Mouse (Mus musculus) neural tube, embryonic 15.5 days (tissue): ENCODE measurements around the gene Kirrel3. TPM values are rescaled to one million over a fixed set of nuclear protein-coding genes. Genes with fewer than 3 reads are reported as not detected.

Source experiments
- ATAC-seq: fragments of 200-750 bp; cut with Nextera tagmentation; 2 replicates; pipeline ENCODE4 v1.8.0; 2017; ENCODE audit warnings: mild to moderate bottlenecking, moderate TSS enrichment, moderate library complexity; ENCODE audit not compliant: low FRiP score
- H3K27ac ChIP-seq: fragments of 300-500 bp; sonication (generic); replicated peaks from 2 replicates; pipeline ENCODE4 v1.5.1; 2015; ENCODE audit warnings: mild to moderate bottlenecking, inconsistent platforms
- H3K27me3 ChIP-seq: fragments of 300-500 bp; sonication (generic); replicated peaks from 2 replicates; pipeline ENCODE4 v1.6.1; 2015; ENCODE audit warnings: inconsistent platforms
- H3K36me3 ChIP-seq: fragments of 300-500 bp; sonication (generic); 2 replicates; pipeline ENCODE4 v1.6.1; 2015; ENCODE audit warnings: inconsistent platforms
- H3K4me1 ChIP-seq: fragments of 300-500 bp; sonication (generic); 2 replicates; pipeline ENCODE4 v1.6.1; 2015; ENCODE audit warnings: inconsistent platforms
- H3K4me2 ChIP-seq: fragments of 300-500 bp; sonication (generic); 2 replicates; pipeline ENCODE4 v1.6.1; 2015; ENCODE audit warnings: inconsistent platforms, mild to moderate bottlenecking, moderate library complexity
- H3K4me3 ChIP-seq: fragments of 300-500 bp; sonication (generic); replicated peaks from 2 replicates; pipeline ENCODE4 v1.5.1; 2015; ENCODE audit warnings: mild to moderate bottlenecking, inconsistent platforms
- H3K9ac ChIP-seq: fragments of 300-500 bp; sonication (generic); replicated peaks from 2 replicates; pipeline ENCODE4 v1.6.1; 2015; ENCODE audit warnings: mild to moderate bottlenecking, inconsistent platforms
- H3K9me3 ChIP-seq: fragments of 300-500 bp; sonication (generic); replicated peaks from 2 replicates; pipeline ENCODE4 v1.6.1; 2016; ENCODE audit warnings: inconsistent platforms
- WGBS: fragments of 180-500 bp; shearing (Covaris S2); methylation state at CpG from one replicate; pipeline ENCODE4 v1.1.7; 2015; ENCODE audit warnings: mixed read lengths; 5-methylcytosine and 5-hydroxymethylcytosine counted together
- polyA plus RNA-seq: library from polyadenylated mRNA; unstranded; fragments of >200 nt; fragmentation: Nextera tagmentation; extraction: Ambion mirVana; gene quantifications from 2 replicates; pipeline ENCODE4 v1.2.1, GENCODE M21; 2015

Kirrel3 gene
- polyA plus RNA-seq, 1 experiment from 2014 or later: 43.7 TPM

DNA sequence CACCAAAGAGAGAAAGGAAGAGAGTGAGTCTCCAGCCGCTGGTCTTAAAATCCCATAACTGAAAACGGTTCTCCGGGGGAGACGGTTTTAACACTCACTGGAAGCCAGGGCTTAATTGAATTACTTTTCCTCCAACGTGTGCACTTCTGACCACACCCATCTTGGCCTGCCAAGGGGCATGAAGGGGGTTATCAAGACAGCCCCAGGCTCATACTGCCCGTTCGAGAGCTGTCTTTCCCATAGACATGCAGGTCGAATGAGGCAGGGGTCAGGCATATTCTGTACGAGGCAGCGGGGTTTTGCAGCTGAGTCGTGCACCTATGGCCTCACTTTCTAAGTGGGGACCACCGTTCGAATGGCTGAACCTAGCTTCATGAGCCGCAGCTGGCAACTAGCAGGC is 475.5 kb downstream of the Kirrel3 start:
- Histone ChIP-seq H3K36me3 (no peaks in the 10 kb centered on the region), H3K4me1 (peaks cover 43% of the 10 kb centered on the region), H3K27me3 (0 out of 2 replicates have a peak, but pooled peaks cover 3% of the 10 kb centered on the region), H3K4me3 (no peak overlapping the region), H3K9ac (no peak overlapping the region), H3K9me3 (no peaks in the 10 kb centered on the region), H3K4me2 (no peak overlapping the region), H3K27ac (peak overlapping the region; percentile 15; the same call in 1 of the 2 replicates)
- WGBS: 65% methylated on average over 14 of the region's 14 CpGs
- ATAC-seq: no peak

GRCm38 (mm10) chr9:34962251-34962650 is 476.6 kb downstream of the Kirrel3 start:
- no peak for ATAC-seq
- Histone ChIP-seq H3K9me3 (no peaks in the 10 kb centered on the region), H3K27ac (no peak overlapping the region), H3K27me3 (0 out of 2 replicates have a peak, but pooled peaks cover 3% of the 10 kb centered on the region), H3K4me1 (peaks cover 43% of the 10 kb centered on the region), H3K36me3 (no peaks in the 10 kb centered on the region), H3K4me3 (no peak overlapping the region), H3K9ac (no peak overlapping the region), H3K4me2 (no peak overlapping the region)
- WGBS: 94% methylated on average over 4 of the region's 4 CpGs

DNA sequence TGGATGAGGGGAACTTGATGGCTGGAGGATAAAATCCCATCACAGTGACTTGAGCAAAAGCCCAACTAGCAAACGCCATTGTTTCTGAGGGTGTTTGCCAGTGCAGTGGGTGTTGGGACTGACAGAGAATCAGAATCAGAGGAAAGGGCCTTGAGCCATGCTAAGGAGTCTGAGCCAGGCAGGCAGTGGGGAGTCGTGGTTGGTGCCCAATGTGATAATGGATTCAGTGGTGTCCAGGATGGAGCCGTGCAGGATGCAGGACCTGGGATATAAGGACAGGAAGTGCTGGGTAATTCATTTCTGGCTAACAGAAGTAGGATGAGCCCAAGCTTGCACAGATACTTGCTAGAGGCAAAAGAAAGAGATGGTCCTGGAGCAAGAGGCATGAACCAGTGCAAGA is 477.9 kb downstream of the Kirrel3 start:
- no peaks in the 10 kb centered on the region for H3K9me3 ChIP-seq
- no peak for ATAC-seq
- H3K4me3 ChIP-seq: no peak overlapping the region
- H3K27me3 ChIP-seq: 0 out of 2 replicates have a peak, but pooled peaks cover 3% of the 10 kb centered on the region
- peaks cover 48% of the 10 kb centered on the region for H3K4me1 ChIP-seq
- H3K9ac ChIP-seq: no peak overlapping the region
- no peak overlapping the region for H3K4me2 ChIP-seq
- H3K36me3 ChIP-seq: no peaks in the 10 kb centered on the region
- H3K27ac ChIP-seq: no peak overlapping the region; the same call in 1 of the 2 replicates
- 82% methylated on average over 3 of the region's 3 CpGs for WGBS

DNA sequence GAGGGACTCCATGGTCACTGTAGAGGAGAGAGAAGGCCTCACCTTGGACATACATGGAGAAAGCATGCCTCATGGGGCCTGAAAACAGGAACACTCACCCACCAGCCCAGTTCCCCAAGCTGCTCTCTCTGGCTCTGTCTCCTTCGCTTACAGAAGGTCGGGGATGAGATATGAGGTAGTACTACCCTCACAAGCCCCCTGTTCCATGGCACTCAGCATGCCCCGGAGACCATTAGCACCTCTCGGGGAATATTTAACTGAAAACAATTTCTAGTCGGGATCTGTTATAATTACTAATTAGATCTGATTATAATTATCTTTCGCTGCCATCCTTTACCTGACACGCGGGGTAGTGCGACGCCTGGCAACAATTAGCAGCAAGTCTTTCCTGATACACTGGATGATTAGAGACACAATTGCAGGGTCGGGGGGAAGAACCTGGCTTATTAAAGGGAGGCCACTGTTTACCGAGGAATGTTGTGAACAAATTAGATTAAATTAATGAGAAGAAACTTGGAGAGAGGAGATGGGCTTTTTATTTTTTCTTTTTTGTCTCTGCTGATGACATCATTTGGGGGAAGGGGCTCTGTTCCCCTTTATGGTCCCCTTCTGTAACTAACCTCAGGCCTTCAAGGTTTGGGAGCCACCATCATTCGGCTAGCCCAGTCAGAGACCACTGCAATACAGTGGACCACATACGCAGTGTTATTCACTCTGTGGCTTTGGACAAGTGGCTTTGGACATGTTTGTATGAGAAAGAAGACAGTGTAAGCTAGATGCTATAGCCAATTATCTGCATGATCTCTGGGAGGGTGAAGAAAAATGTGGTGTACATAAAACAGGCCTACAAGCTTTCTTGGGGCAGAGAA is 478.7 kb downstream of the Kirrel3 start:
- Histone ChIP-seq H3K9ac (no peak overlapping the region), H3K36me3 (no peaks in the 10 kb centered on the region), H3K4me2 (no peak overlapping the region), H3K4me1 (peaks cover 48% of the 10 kb centered on the region), H3K27ac (peak overlapping the region; percentile 4; the same call in 1 of the 2 replicates), H3K27me3 (0 out of 2 replicates have a peak, but pooled peaks cover 3% of the 10 kb centered on the region), H3K9me3 (no peaks in the 10 kb centered on the region), H3K4me3 (no peak overlapping the region)
- peak; percentile 29; the same call in 1 of the 2 replicates for ATAC-seq
- WGBS: 43% methylated on average over 14 of the region's 14 CpGs

DNA sequence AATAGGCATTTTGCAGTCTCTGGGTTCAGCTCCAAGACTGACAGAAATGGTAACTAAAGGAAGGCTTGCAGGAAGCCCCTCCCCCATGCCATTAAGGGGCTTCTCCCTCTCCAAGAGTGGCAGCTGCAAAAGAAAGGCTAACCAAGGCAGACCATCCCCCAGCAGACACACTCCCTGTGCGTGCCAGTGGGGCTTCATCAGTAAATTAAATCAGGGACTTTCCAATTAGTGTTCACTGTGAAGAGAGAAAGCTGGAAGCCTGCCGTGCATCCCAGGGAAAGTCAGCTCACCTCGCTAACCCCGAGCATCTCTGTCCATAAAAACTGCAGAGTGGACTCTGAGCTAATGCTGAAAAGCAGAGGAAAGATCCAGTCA is 479.3 kb downstream of the Kirrel3 start:
- no peak overlapping the region for H3K4me3 ChIP-seq
- 0 out of 2 replicates have a peak, but pooled peaks cover 3% of the 10 kb centered on the region for H3K27me3 ChIP-seq
- ATAC-seq: peak; percentile 42
- H3K4me2 ChIP-seq: no peak overlapping the region
- H3K9me3 ChIP-seq: no peaks in the 10 kb centered on the region
- 3% methylated on average over 4 of the region's 4 CpGs for WGBS
- no peaks in the 10 kb centered on the region for H3K36me3 ChIP-seq
- peaks cover 47% of the 10 kb centered on the region for H3K4me1 ChIP-seq
- no peak overlapping the region for H3K9ac ChIP-seq
- H3K27ac ChIP-seq: peak overlapping the region; percentile 4; the same call in 1 of the 2 replicates

- 30% methylated on average over 6 of the region's 6 CpGs for WGBS
- H3K4me2 ChIP-seq: no peak overlapping the region
- no peak overlapping the region for H3K9ac ChIP-seq
- H3K4me1 ChIP-seq: peaks cover 32% of the 10 kb centered on the region
- H3K27me3 ChIP-seq: no peaks in the 10 kb centered on the region
- H3K4me3 ChIP-seq: no peak overlapping the region
- H3K36me3 ChIP-seq: no peaks in the 10 kb centered on the region
- H3K9me3 ChIP-seq: no peaks in the 10 kb centered on the region
- no peak overlapping the region for H3K27ac ChIP-seq
- ATAC-seq: no peak
Observed at GRCm38 (mm10) chr9:34967772-34968171, 482.1 kb downstream of the Kirrel3 start.

DNA sequence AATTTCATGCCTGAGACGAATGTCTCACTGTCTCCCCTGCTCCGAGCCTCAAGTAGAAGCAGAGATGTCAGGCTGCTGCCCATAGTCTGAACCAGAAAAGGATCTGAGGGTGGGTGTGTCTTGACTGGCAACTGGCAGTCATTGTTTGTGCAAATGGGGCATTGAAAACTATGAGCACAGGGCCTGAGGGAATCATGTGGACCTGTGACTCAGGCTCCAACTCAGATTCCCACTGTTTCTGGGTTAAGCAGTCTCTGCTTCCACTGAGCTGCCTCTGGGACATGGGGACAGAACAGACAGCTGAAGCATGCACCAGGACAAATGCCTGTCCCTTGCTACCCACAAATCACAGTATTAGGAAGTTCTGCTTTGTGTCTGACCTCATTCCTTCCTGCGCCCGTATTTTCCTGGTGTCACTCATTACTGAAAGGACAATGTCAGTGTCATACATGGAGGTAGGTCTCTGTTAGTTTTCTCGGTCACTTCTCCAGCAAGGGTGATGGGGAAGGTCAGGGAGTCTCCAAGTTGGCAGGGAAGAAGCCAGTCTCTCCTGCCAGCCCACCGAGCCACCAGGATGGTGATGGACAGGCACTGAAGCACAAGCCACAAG is 484.3 kb downstream of the Kirrel3 start:
- Histone ChIP-seq H3K4me3 (no peak overlapping the region), H3K27me3 (no peaks in the 10 kb centered on the region), H3K4me2 (no peak overlapping the region), H3K4me1 (peaks cover 15% of the 10 kb centered on the region), H3K36me3 (no peaks in the 10 kb centered on the region), H3K9ac (no peak overlapping the region), H3K9me3 (no peaks in the 10 kb centered on the region), H3K27ac (no peak overlapping the region)
- WGBS: 64% methylated on average over 6 of the region's 6 CpGs
- ATAC-seq: no peak

DNA sequence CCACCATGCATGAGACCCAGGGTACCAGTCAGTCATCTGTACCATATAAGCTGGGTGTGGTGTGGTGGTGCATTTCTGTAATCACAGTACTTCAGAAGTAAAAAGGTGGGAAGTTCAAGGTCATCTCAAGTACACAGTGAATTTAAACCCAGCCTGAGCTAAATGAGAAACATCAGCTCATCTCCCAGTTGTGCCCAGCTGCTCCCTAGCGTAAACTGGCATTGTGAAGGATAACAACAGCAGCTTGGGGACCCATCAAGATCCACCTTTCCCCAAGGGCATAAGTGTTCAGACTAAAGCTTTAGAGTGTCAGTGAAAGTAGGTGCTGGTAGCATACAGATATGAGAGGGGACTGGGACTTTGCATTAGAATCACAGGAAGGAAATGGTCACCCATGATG is 488.6 kb downstream of the Kirrel3 start:
- Histone ChIP-seq H3K36me3 (no peaks in the 10 kb centered on the region), H3K9ac (no peak overlapping the region), H3K27ac (no peak overlapping the region), H3K4me2 (no peak overlapping the region), H3K4me1 (0 out of 2 replicates have a peak, but pooled peaks cover 8% of the 10 kb centered on the region), H3K4me3 (no peak overlapping the region), H3K27me3 (no peaks in the 10 kb centered on the region), H3K9me3 (no peaks in the 10 kb centered on the region)
- WGBS: 80% methylated on average over 1 of the region's 1 CpGs
- no peak for ATAC-seq

- no peak overlapping the region for H3K27ac ChIP-seq
- H3K4me2 ChIP-seq: no peak overlapping the region
- no peaks in the 10 kb centered on the region for H3K27me3 ChIP-seq
- 0 out of 2 replicates have a peak, but pooled peaks cover 8% of the 10 kb centered on the region for H3K4me1 ChIP-seq
- H3K9me3 ChIP-seq: no peaks in the 10 kb centered on the region
- H3K4me3 ChIP-seq: no peak overlapping the region
- no peak overlapping the region for H3K9ac ChIP-seq
- 92% methylated on average over 6 of the region's 6 CpGs for WGBS
- H3K36me3 ChIP-seq: no peaks in the 10 kb centered on the region
- ATAC-seq: no peak
Observed at GRCm38 (mm10) chr9:34975245-34975644, 489.6 kb downstream of the Kirrel3 start.

GRCm38 (mm10) chr9:34976596-34977462 is 491.1 kb downstream of the Kirrel3 start:
- H3K9me3 ChIP-seq: no peaks in the 10 kb centered on the region
- no peak overlapping the region for H3K9ac ChIP-seq
- no peak for ATAC-seq
- no peak overlapping the region for H3K4me3 ChIP-seq
- H3K4me1 ChIP-seq: 0 out of 2 replicates have a peak, but pooled peaks cover 8% of the 10 kb centered on the region
- H3K36me3 ChIP-seq: no peaks in the 10 kb centered on the region
- H3K27ac ChIP-seq: no peak overlapping the region
- H3K4me2 ChIP-seq: no peak overlapping the region
- WGBS: 69% methylated on average over 8 of the region's 8 CpGs
- no peaks in the 10 kb centered on the region for H3K27me3 ChIP-seq

DNA sequence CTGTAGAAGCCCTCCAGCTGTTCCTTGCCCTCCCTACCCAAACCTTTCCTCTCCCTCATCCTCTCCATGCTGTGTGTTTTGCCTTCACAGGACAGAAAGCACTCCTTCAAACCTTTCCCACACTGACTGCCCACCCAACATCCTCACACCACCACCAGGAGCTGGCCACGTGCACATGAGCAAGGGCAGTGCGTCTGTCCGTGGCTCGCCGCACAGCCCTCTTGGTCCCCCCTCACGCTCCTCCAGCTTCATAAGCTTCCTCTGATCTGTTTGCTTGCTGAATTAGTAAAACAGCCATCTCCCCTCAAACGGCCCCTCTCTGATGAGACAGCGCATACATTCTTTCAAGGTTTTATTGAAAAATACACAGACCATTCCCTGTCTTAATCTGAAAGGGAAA is 492.0 kb downstream of the Kirrel3 start:
- 0 out of 2 replicates have a peak overlapping the region, but pooled peaks have one; percentile 8 for H3K27ac ChIP-seq
- no peak for ATAC-seq
- WGBS: 72% methylated on average over 8 of the region's 8 CpGs

More for the DNA sequence above, 492.0 kb downstream of the Kirrel3 start:
- H3K9ac ChIP-seq: no peak overlapping the region
- H3K4me1 ChIP-seq: 0 out of 2 replicates have a peak, but pooled peaks cover 8% of the 10 kb centered on the region
- H3K4me3 ChIP-seq: no peak overlapping the region
- no peak overlapping the region for H3K4me2 ChIP-seq
- no peaks in the 10 kb centered on the region for H3K9me3 ChIP-seq
- no peaks in the 10 kb centered on the region for H3K36me3 ChIP-seq
- H3K27me3 ChIP-seq: no peaks in the 10 kb centered on the region
